Mouse (Mus musculus): Measurements from ENCODE around the gene Cyfip1. TPM values are rescaled to one million over a fixed set of nuclear protein-coding genes. Genes with fewer than 3 reads are reported as not detected.

Cyfip1 gene
- total and polyA plus RNA-seq, 2 experiments from 2014 or later, result 41.5 to 48.5 TPM

DNA sequence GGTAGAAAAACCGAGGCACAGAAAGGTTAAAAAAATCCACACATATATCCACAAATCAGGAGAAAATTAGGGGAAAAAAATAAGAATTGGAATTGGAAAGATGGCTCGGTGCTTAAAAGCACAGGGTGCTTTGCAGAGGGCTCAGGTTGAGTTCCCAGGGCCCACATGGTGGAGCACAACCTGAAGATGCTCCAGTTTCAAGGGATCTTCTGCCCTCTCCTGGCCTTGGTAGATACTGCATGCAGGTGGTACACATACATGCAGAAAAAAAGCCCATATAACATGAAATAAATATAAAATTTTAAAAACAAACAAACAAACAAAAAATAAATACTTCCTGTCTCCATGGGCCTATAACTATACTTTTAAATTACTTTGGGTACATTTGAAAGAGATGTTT is 132.9 kb downstream of the Cyfip1 start:
- H3K27ac ChIP-seq, result no peak overlapping the region
- peak; percentile 31 for TF ChIP-seq CTCF (IDR thresholded peaks at IDR 0.05; ENCODE audit: low read depth)
- ATAC-seq (no peak), DNase-seq (ENCODE audit: low spot score) (no peak)
- no peak overlapping the region for H3K4me3 ChIP-seq (ENCODE audit: low read length)
- H3K4me1 ChIP-seq (ENCODE audit: insufficient read depth, low read length), result no peaks in the 10 kb centered on the region
- H3K9me3 ChIP-seq (ENCODE audit: low read length), result no peaks in the 10 kb centered on the region
- H3K4me2 ChIP-seq (ENCODE audit: low read depth, low read length), result no peak overlapping the region
- H3K27me3 ChIP-seq (ENCODE audit: insufficient read depth, low read length), result no peaks in the 10 kb centered on the region
- peaks cover 4% of the 10 kb centered on the region; the same call in 1 of the 2 replicates for H3K36me3 ChIP-seq (ENCODE audit: insufficient read depth, low read length)
- no peak overlapping the region for H3K9ac ChIP-seq (replicated peaks; ENCODE audit: low read length)
- WGBS, result 93% methylated on average over 2 of the region's 2 CpGs

DNA sequence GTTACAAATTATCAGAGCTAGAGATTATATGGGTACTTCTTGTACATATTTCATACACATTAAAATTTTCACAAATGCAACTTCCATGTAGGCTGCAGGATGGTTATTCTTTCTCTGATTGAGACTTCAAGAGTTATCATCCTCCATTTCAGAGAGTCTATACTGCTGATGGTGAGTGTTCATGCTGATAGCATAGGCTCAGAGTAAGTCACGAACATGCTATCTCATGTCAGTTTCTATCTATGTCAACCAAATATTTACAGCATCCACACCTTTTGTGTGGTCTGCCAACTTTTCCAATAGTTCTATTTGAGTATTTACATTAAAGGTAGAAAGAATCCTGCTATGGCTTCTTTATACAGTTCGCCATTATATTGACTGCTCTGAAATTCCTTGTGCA is 140.0 kb downstream of the Cyfip1 start:
- H3K4me3 ChIP-seq (ENCODE audit: low read length), result no peak overlapping the region
- H3K4me1 ChIP-seq (ENCODE audit: insufficient read depth, low read length), result no peaks in the 10 kb centered on the region
- TF ChIP-seq CTCF (IDR thresholded peaks at IDR 0.05; ENCODE audit: low read depth), result no peak
- H3K4me2 ChIP-seq (ENCODE audit: low read depth, low read length), result no peak overlapping the region
- no peak overlapping the region for H3K27ac ChIP-seq
- DNase-seq (ENCODE audit: low spot score) (no peak), ATAC-seq (no peak)
- no peak overlapping the region for H3K9ac ChIP-seq (replicated peaks; ENCODE audit: low read length)
- H3K27me3 ChIP-seq (ENCODE audit: insufficient read depth, low read length), result no peaks in the 10 kb centered on the region
- peaks cover 11% of the 10 kb centered on the region; the same call in 1 of the 2 replicates for H3K36me3 ChIP-seq (ENCODE audit: insufficient read depth, low read length)
- H3K9me3 ChIP-seq (ENCODE audit: low read length), result no peaks in the 10 kb centered on the region
- 91% methylated on average over 2 of the region's 2 CpGs for WGBS

Other genes starting within 250 kb of the Cyfip1 start
- gene Siglech, start 73.6 kb upstream of the Cyfip1 start, total RNA-seq (2014; rRNA removed), result 3.5 and 8.4 TPM in 2 replicates
- 6.1 and 7.2 TPM in 2 replicates for gene Siglech, start 73.6 kb upstream of the Cyfip1 start, polyA plus RNA-seq (2015; fragmentation: Nextera tagmentation; extraction: Ambion mirVana)
- 15.9 and 25.9 TPM in 2 replicates for gene Tubgcp5, start 47.6 kb upstream of the Cyfip1 start, total RNA-seq (2014; rRNA removed)
- 22.3 and 23.4 TPM in 2 replicates for gene Tubgcp5, start 47.6 kb upstream of the Cyfip1 start, polyA plus RNA-seq (2015; fragmentation: Nextera tagmentation; extraction: Ambion mirVana)
- 26.1 and 29.4 TPM in 2 replicates for gene Nipa2, start 120.7 kb downstream of the Cyfip1 start, total RNA-seq (2014; rRNA removed)
- gene Nipa2, start 120.7 kb downstream of the Cyfip1 start, polyA plus RNA-seq (2015; fragmentation: Nextera tagmentation; extraction: Ambion mirVana), result 37.3 and 38.9 TPM in 2 replicates
- gene Nipa1, start 178.2 kb downstream of the Cyfip1 start, total RNA-seq (2014; rRNA removed), result 43.5 and 48.0 TPM in 2 replicates
- 30.7 and 31.4 TPM in 2 replicates for gene Nipa1, start 178.2 kb downstream of the Cyfip1 start, polyA plus RNA-seq (2015; fragmentation: Nextera tagmentation; extraction: Ambion mirVana)
- gene Herc2, start 208.5 kb downstream of the Cyfip1 start, total RNA-seq (2014; rRNA removed), result 82.1 and 89.2 TPM in 2 replicates
- gene Herc2, start 208.5 kb downstream of the Cyfip1 start, polyA plus RNA-seq (2015; fragmentation: Nextera tagmentation; extraction: Ambion mirVana), result 41.3 and 41.8 TPM in 2 replicates

Data from hindbrain, postnatal 0 days (tissue).